In genomic region chr7:27314393-27314792, GRCm38 (mm10) we compare ENCODE assay signal across 27 mouse cellular contexts. TPM values are rescaled to one million over a fixed set of nuclear protein-coding genes. Genes with fewer than 3 reads are reported as not detected.
A peak's percentile ranks its signal among the peaks of the same experiment; 100 is the strongest.
DNase-seq lines count a peak whose midpoint lies in the region; ATAC-seq and TF ChIP-seq lines count a peak whose summit lies in the region.
"Had no signal": no experiment of that assay in that cellular context is flagged by ENCODE, and none has a peak within 500 bp of the region (broad histone marks: within the 10 kb centered on the region; RNA-seq: fewer than 3 reads in every experiment).

No protein-coding gene starts in this region.

- H3K9ac ChIP-seq in intestine, postnatal 0 days (ENCODE audit: low read depth, low read length) = no peak overlapping the region
- H3K9ac ChIP-seq in intestine, embryonic 16.5 days (ENCODE audit: low read depth, low read length) = no peak overlapping the region
- H3K9ac ChIP-seq in MEL (ENCODE audit: control insufficient read depth, low read depth, low read length, poor library complexity, severe bottlenecking) = no peak overlapping the region
- H3K9ac ChIP-seq: forebrain, embryonic 13.5 days; midbrain, embryonic 13.5 days; neural tube, embryonic 15.5 days had no signal

- TF ChIP-seq POLR2A in lung, adult 2 months (IDR thresholded peaks at IDR 0.05; ENCODE audit: borderline replicate concordance, extremely low read depth, low read depth, low read length) = no peak
- TF ChIP-seq POLR2A in MEL (IDR thresholded peaks at IDR 0.05; ENCODE audit: control insufficient read depth in 1 of 2, insufficient read depth in 1 of 2, low read depth in 1 of 2, low read length in 2 of 2, poor library complexity in 1 of 2) = no peak

- no peaks in the 10 kb centered on the region for H3K79me2 ChIP-seq in MEL (ENCODE audit: control insufficient read depth, insufficient read depth, low read length, poor library complexity)

- TF ChIP-seq EP300 in MEL (IDR thresholded peaks at IDR 0.05; ENCODE audit: low read depth in 1 of 2, low read length in 2 of 2) = no peak

- H3K4me1 ChIP-seq in intestine, postnatal 0 days (replicated peaks; ENCODE audit: control insufficient read depth, insufficient read depth, low read length) = no peaks in the 10 kb centered on the region; the same call in 1 of the 2 replicates
- H3K4me1 ChIP-seq in intestine, embryonic 16.5 days (ENCODE audit: control insufficient read depth, insufficient read depth, low read length) = peaks cover 3% of the 10 kb centered on the region; the same call in 1 of the 2 replicates
- no peaks in the 10 kb centered on the region for H3K4me1 ChIP-seq in lung, adult 2 months (ENCODE audit: control insufficient read depth, insufficient read depth, low read length)
- no peaks in the 10 kb centered on the region for H3K4me1 ChIP-seq in MEL (ENCODE audit: control insufficient read depth in 1 of 2, insufficient read depth in 2 of 2, low read length in 2 of 2)

- 90% methylated on average over 3 of the region's 3 CpGs for WGBS in intestine, postnatal 0 days
- 91% methylated on average over 3 of the region's 3 CpGs for WGBS in intestine, embryonic 16.5 days
- WGBS in lung, adult 2 months = 93% methylated on average over 3 of the region's 3 CpGs

- no peak overlapping the region for H3K27ac ChIP-seq in intestine, postnatal 0 days (ENCODE audit: low read depth, low read length)
- no peak overlapping the region for H3K27ac ChIP-seq in intestine, embryonic 16.5 days (ENCODE audit: low read length)
- no peak overlapping the region for H3K27ac ChIP-seq in MEL (ENCODE audit: control insufficient read depth, low read depth, low read length)
- H3K27ac ChIP-seq: forebrain, embryonic 13.5 days; hindbrain, embryonic 10.5 days; midbrain, embryonic 13.5 days; neural tube, embryonic 15.5 days had no signal

- no peak overlapping the region for H3K4me2 ChIP-seq in intestine, postnatal 0 days (replicated peaks; ENCODE audit: low read depth)
- H3K4me2 ChIP-seq in intestine, embryonic 16.5 days (ENCODE audit: low read depth, low read length) = no peak overlapping the region
- H3K4me2 ChIP-seq: forebrain, embryonic 13.5 days; midbrain, embryonic 13.5 days; neural tube, embryonic 15.5 days had no signal

- no peak for ATAC-seq in intestine, postnatal 0 days
- no peak for ATAC-seq in intestine, embryonic 16.5 days
- ATAC-seq: forebrain, embryonic 13.5 days; inflammation-experienced regulatory T-cells, adult 6 months; lung, postnatal 0 days; midbrain, embryonic 13.5 days had no signal

- no peak overlapping the region for H3K4me3 ChIP-seq in intestine, postnatal 0 days (ENCODE audit: low read depth, low read length)
- no peak overlapping the region for H3K4me3 ChIP-seq in intestine, embryonic 16.5 days (ENCODE audit: low read length)
- H3K4me3 ChIP-seq in lung, adult 2 months (replicated peaks; ENCODE audit: extremely low read depth, low read depth, low read length) = no peak overlapping the region
- H3K4me3 ChIP-seq in MEL (ENCODE audit: control insufficient read depth in 1 of 2, insufficient read depth in 1 of 2, low read depth in 2 of 2, low read length in 2 of 2) = no peak overlapping the region
- H3K4me3 ChIP-seq: forebrain, embryonic 13.5 days; hindbrain, embryonic 10.5 days; midbrain, embryonic 13.5 days; neural tube, embryonic 15.5 days had no signal

- peak; percentile 8 for TF ChIP-seq RAD21 in MEL (IDR thresholded peaks at IDR 0.05; ENCODE audit: low read depth, low read length)

- no peak for DNase-seq in lung, adult 2 months
- DNase-seq in lung, adult 18-20 months = no peak
- peak; percentile 33 for DNase-seq in MEL (ENCODE audit: low read depth, low spot score)
- DNase-seq in splenic B cell, adult 2 months (ENCODE audit: low read depth, low spot score) = peak; percentile 10
- DNase-seq in adipocyte (ENCODE audit: low spot score) = no peak
- DNase-seq: B cell, adult 2 months; cerebellum, adult 9-10 months; gastrocnemius, postnatal 25 days; kidney, adult 9 months; kidney, postnatal 4 days; spleen, adult 18-20 months had no signal

- H3K27me3 ChIP-seq in intestine, postnatal 0 days (replicated peaks; ENCODE audit: control insufficient read depth, insufficient read depth, low read length) = no peaks in the 10 kb centered on the region
- no peaks in the 10 kb centered on the region for H3K27me3 ChIP-seq in intestine, embryonic 16.5 days (replicated peaks; ENCODE audit: control insufficient read depth, insufficient read depth, low read length)
- H3K27me3 ChIP-seq in MEL (ENCODE audit: control insufficient read depth in 1 of 2, insufficient read depth in 2 of 2, low read length in 2 of 2) = no peaks in the 10 kb centered on the region
- H3K27me3 ChIP-seq in splenic B cell, adult 2 months (ENCODE audit: control insufficient read depth, insufficient read depth, low read length, poor library complexity, severe bottlenecking) = no peaks in the 10 kb centered on the region

- 0 out of 2 replicates have a peak, but pooled peaks cover 7% of the 10 kb centered on the region for H3K9me3 ChIP-seq in intestine, postnatal 0 days (ENCODE audit: control insufficient read depth)
- peaks cover 5% of the 10 kb centered on the region for H3K9me3 ChIP-seq in intestine, embryonic 16.5 days (ENCODE audit: control insufficient read depth, low read length)
- no peaks in the 10 kb centered on the region for H3K9me3 ChIP-seq in MEL (replicated peaks; ENCODE audit: insufficient read depth, low read length)
- H3K9me3 ChIP-seq: neural tube, embryonic 15.5 days had no signal

- peaks cover 8% of the 10 kb centered on the region; the same call in 1 of the 2 replicates for H3K36me3 ChIP-seq in intestine, postnatal 0 days (ENCODE audit: control insufficient read depth, insufficient read depth)
- peaks cover 8% of the 10 kb centered on the region for H3K36me3 ChIP-seq in intestine, embryonic 16.5 days (ENCODE audit: control insufficient read depth, insufficient read depth, low read length)
- no peaks in the 10 kb centered on the region for H3K36me3 ChIP-seq in MEL (ENCODE audit: control insufficient read depth in 1 of 2, insufficient read depth in 2 of 2, low read length in 2 of 2)
- no peaks in the 10 kb centered on the region for H3K36me3 ChIP-seq in splenic B cell, adult 2 months (ENCODE audit: control insufficient read depth, insufficient read depth, low read length, poor library complexity, severe bottlenecking)
- H3K36me3 ChIP-seq: neural tube, embryonic 15.5 days had no signal

- peak; percentile 42 for TF ChIP-seq CTCF in intestine, postnatal 0 days (IDR thresholded peaks at IDR 0.05; ENCODE audit: low read depth)
- TF ChIP-seq CTCF in lung, adult 2 months (IDR thresholded peaks at IDR 0.05; ENCODE audit: insufficient read depth, low read length) = 0 out of 2 replicates have a peak, but pooled peaks have one; percentile 10
- TF ChIP-seq CTCF in MEL (IDR thresholded peaks at IDR 0.05 in 2 of 3, conservative IDR thresholded peaks at IDR 0.05 in 1 of 3; ENCODE audit: control insufficient read depth in 1 of 3, insufficient read depth in 1 of 3, low read depth in 2 of 3, low read length in 3 of 3, poor library complexity in 1 of 3, severe bottlenecking in 1 of 3) = peak; percentile 30 to 52 (median 41); a peak in 5 of 6 replicates

TF ChIP-seq in MEL, 35 proteins besides CTCF, POLR2A, EP300 and RAD21:
- no peak for TF ChIP-seq BHLHE40 (IDR thresholded peaks at IDR 0.05; ENCODE audit: borderline replicate concordance, low read depth, low read length)
- TF ChIP-seq MAX (IDR thresholded peaks at IDR 0.05; ENCODE audit: low read length) = no peak
- TF ChIP-seq SMC3 (IDR thresholded peaks at IDR 0.05; ENCODE audit: low read depth, low read length) = peak; percentile 6; the same call in 1 of the 2 replicates
- no peak for TF ChIP-seq MEF2A (IDR thresholded peaks at IDR 0.05; ENCODE audit: extremely low read depth, insufficient replicate concordance, low read depth, low read length, poor library complexity, severe bottlenecking)

RNA-seq across cellular contexts. Expression of gene Ltbp4, which starts 23.1 kb away (rescaled TPM):
- polyA plus RNA-seq in intestine, postnatal 0 days (2015; fragmentation: Nextera tagmentation; extraction: Ambion mirVana) = 40.7 and 43.7 TPM in 2 replicates
- 70.2 and 79.2 TPM in 2 replicates for polyA plus RNA-seq in intestine, embryonic 16.5 days (2015; fragmentation: Nextera tagmentation; extraction: Ambion mirVana)
- 496 and 612 TPM in 2 replicates for polyA plus RNA-seq in lung, adult 2 months (2012; rRNA removed)
- total RNA-seq in MEL (2012; rRNA removed) = 2.2 and 2.9 TPM in 2 replicates
- polyA plus RNA-seq in MEL (2012; ENCODE audit: insufficient read depth in 1 of 2, insufficient read length in 2 of 2, low read depth in 1 of 2, low replicate concordance in 2 of 2, missing spikeins in 1 of 2) = 10 to 100 TPM in 1 of 2 experiments, not detected in 1; 14.2 TPM
- total RNA-seq: common myeloid progenitor, adult 5-6 weeks; megakaryocyte, adult 5-6 weeks had no signal

RNA-seq across cellular contexts. Expression of gene Shkbp1, which starts 41.4 kb away (rescaled TPM):
- 26.9 and 29.1 TPM in 2 replicates for polyA plus RNA-seq in intestine, postnatal 0 days (2015; fragmentation: Nextera tagmentation; extraction: Ambion mirVana)
- 35.6 and 37.8 TPM in 2 replicates for polyA plus RNA-seq in intestine, embryonic 16.5 days (2015; fragmentation: Nextera tagmentation; extraction: Ambion mirVana)
- polyA plus RNA-seq in lung, adult 2 months (2012; rRNA removed) = 76.4 and 85.1 TPM in 2 replicates
- total RNA-seq in MEL (2012; rRNA removed) = 24.2 and 25.4 TPM in 2 replicates
- 10 to 100 TPM in 1 of 2 experiments, not detected in 1; 77.0 TPM for polyA plus RNA-seq in MEL (2012; ENCODE audit: insufficient read depth in 1 of 2, insufficient read length in 2 of 2, low read depth in 1 of 2, low replicate concordance in 2 of 2, missing spikeins in 1 of 2)

RNA-seq across cellular contexts. Expression of gene Gm20479, which starts 42.8 kb away (rescaled TPM):
- 0.61 and 0.72 TPM in 2 replicates for polyA plus RNA-seq in intestine, postnatal 0 days (2015; fragmentation: Nextera tagmentation; extraction: Ambion mirVana)
- 1.6 TPM in 1 of 2 replicates, not detected in the other for polyA plus RNA-seq in intestine, embryonic 16.5 days (2015; fragmentation: Nextera tagmentation; extraction: Ambion mirVana)
- not detected in 2 replicates for polyA plus RNA-seq in lung, adult 2 months (2012; rRNA removed)
- total RNA-seq in MEL (2012; rRNA removed) = 0.42 TPM in 1 of 2 replicates, not detected in the other
- polyA plus RNA-seq in MEL (2012; ENCODE audit: insufficient read depth in 1 of 2, insufficient read length in 2 of 2, low read depth in 1 of 2, low replicate concordance in 2 of 2, missing spikeins in 1 of 2) = 1 to 10 TPM in 1 of 2 experiments, not detected in 1; 2.7 TPM
- total RNA-seq: common myeloid progenitor, adult 5-6 weeks; gastrocnemius, postnatal 25 days; heart, adult 8-10 months; layer of hippocampus, postnatal 14 days; left cerebral cortex, postnatal 25 days; megakaryocyte, adult 5-6 weeks had no signal
- polyA plus RNA-seq: embryonic facial prominence, embryonic 11.5 days; forebrain, embryonic 13.5 days; hindbrain, embryonic 10.5 days; limb, embryonic 14.5 days; lung, postnatal 0 days; midbrain, embryonic 13.5 days; neural tube, embryonic 15.5 days; thymus, postnatal 0 days had no signal

RNA-seq across cellular contexts. Expression of gene Numbl, which starts 56.2 kb away (rescaled TPM):
- 6.6 and 7.5 TPM in 2 replicates for polyA plus RNA-seq in intestine, postnatal 0 days (2015; fragmentation: Nextera tagmentation; extraction: Ambion mirVana)
- 9.1 and 10.8 TPM in 2 replicates for polyA plus RNA-seq in intestine, embryonic 16.5 days (2015; fragmentation: Nextera tagmentation; extraction: Ambion mirVana)
- 33.0 and 36.4 TPM in 2 replicates for polyA plus RNA-seq in lung, adult 2 months (2012; rRNA removed)
- total RNA-seq in MEL (2012; rRNA removed) = 2.2 and 3.6 TPM in 2 replicates
- 10 to 100 TPM in 1 of 2 experiments, not detected in 1; 10.6 TPM for polyA plus RNA-seq in MEL (2012; ENCODE audit: insufficient read depth in 1 of 2, insufficient read length in 2 of 2, low read depth in 1 of 2, low replicate concordance in 2 of 2, missing spikeins in 1 of 2)

Comparison
In these comparisons a context has a peak if more than half of its experiments do, and no peak if none do; other contexts are left out.
1. DNase-seq: peak in MEL (single experiment) and splenic B cell, adult 2 months (single experiment); none in lung, adult 2 months (single experiment), lung, adult 18-20 months (0 of 2) and adipocyte (single experiment).
2. Peak in every context shown above with its lines, with median percentiles within 50 percentile points of each other: CTCF ChIP-seq.